Mouse (Mus musculus) spleen, postnatal 14 days (tissue): Measurements from ENCODE around the gene Olfr830.
"Not testable (repeated sequence)": the region's sequence is repeated elsewhere in the genome, so short reads cannot be mapped to it uniquely, and the experiment has no call there.

Experiments used
- DNase-seq, 2 experiments: peaks; one replicate each; pipeline ENCODE4 v3.0.0; 2021 to 2022; ENCODE audit warnings: low spot score in 2 of 2

Olfr830 gene

GRCm38 (mm10) chr9:18874393-18874792 is at the start of gene Olfr830:
TSS of gene Olfr830 (plus strand) at chr9:18874693.
- no peak for DNase-seq

GRCm38 (mm10) chr9:18854633-18855032 is 19.9 kb upstream of the Olfr830 start, which contains the start of gene Olfr829:
TSS of gene Olfr829 (plus strand) at chr9:18854933.
- DNase-seq, result no peak

- not testable (repeated sequence) for DNase-seq
Measured at GRCm38 (mm10) chr9:18907699-18908098, 33.2 kb downstream of the Olfr830 start.

- not testable (repeated sequence) for DNase-seq
Measured at GRCm38 (mm10) chr9:18927921-18928320, 53.4 kb downstream of the Olfr830 start.
